Mouse (Mus musculus) bone marrow macrophage, adult 2 months (primary cell): ENCODE data around the gene Bhlhe41.

Experiments used
- CTCF ChIP-seq: IDR thresholded peaks from 2 replicates; pipeline ENCODE4 v1.5.1; 2012; ENCODE audit warnings: low read depth, mild to moderate bottlenecking, low read length, moderate library complexity
- POLR2A ChIP-seq: IDR thresholded peaks from 2 replicates; pipeline ENCODE4 v1.6.1; 2012; ENCODE audit warnings: mild to moderate bottlenecking, low read depth, low read length, borderline replicate concordance

DNA sequence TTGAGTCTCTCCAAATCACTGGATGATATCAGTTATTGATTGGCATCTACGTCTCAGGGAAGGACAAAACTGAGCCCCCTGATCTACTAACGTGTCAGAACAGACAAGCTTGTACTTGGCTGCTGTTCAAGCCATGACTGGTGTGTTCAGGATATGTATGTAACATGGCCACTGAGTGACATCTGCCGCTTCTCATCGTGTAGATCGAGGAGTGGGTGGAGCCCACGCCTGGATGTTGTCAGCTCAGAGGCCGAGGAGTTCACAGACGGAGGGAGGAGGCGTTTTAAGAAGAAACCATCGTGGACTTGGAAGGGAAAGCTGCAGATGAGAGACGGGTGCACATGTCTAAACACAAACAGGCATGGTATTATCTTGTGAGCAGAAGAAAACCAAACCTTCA, 26.6 kb upstream of the Bhlhe41 start:
- TF ChIP-seq CTCF: no peak
- no peak for TF ChIP-seq POLR2A
